Mouse (Mus musculus) bone marrow, adult 2 months (tissue): ENCODE measurements around the gene Gm9918.

Experiments
- CTCF ChIP-seq: fragments of 200-500 bp; IDR thresholded peaks from 2 replicates; pipeline ENCODE4 v1.5.1; 2011; ENCODE audit warnings: low read length, control low read depth; ENCODE audit not compliant: control insufficient read depth, insufficient read depth
- POLR2A ChIP-seq: fragments of 200-500 bp; IDR thresholded peaks from 2 replicates; pipeline ENCODE4 v1.6.1; 2011; ENCODE audit warnings: low read depth, mild to moderate bottlenecking, control low read depth, low read length, borderline replicate concordance; ENCODE audit not compliant: control insufficient read depth

DNA sequence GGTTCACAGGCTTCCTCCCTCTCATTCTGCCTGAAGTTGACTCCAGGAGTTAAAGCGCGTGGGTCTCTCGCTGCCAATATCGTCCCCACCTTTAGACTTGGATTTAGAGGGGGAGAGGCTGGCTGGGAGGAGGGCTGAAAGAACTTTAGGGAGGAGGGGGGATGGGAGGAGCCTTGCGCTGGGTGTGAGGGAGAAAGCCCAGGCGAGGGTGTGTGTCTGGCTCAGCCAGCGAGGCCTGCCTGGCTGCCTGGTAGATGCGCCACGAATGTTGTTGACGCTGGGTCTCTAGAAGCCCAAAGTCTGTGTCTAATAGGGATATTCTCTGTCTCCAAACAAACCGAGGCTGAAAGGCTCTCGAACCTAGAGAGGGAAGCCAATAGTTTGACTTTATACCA is 12.3 kb upstream of the Gm9918 start:
- no peak for TF ChIP-seq POLR2A
- no peak for TF ChIP-seq CTCF
